Mouse (Mus musculus): ENCODE data around the gene Dctd.

The Dctd gene

DNA sequence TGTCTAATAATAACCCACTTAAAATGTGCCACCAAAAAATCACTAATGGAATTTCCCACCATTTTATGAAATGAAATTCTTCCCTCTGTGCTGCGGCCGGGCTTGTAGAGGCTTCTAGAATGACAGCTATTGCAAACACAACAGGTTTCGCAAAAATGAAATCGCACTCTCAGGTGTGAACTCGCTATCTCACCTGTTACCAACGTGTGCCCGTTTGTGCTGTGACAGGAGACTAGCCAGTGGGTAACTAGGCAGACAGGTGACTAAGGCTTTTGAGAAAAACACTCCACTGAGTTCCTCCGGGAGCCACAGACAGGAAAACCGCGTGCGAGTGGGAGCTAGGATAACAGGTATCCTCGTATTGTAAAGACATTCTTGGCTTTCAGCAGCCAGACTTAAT, at the start of gene Dctd:
Dctd (plus strand) TSS at position 301 of the 400 bp plus-strand sequence.
- no peak for DNase-seq

DNA sequence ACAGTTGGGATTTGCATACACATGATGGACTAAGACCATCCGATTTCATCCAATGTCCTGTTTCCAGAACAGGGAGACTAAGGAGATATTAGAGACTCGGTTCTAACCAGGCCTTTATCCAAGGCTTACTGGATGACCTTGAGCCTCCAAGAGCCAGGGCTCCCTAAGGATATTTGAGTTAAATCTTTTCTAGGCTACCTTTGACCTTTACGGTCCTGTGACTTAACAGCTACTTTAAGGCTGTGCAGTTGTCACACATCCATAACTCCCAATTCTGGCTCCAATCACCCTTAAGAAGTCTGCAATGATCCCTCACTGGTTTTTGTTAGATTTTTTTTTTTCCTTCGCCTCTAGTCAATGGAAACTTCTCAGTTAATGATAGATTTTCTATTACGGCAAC, 45.3 kb upstream of the Dctd start:
- no peak for DNase-seq

DNA sequence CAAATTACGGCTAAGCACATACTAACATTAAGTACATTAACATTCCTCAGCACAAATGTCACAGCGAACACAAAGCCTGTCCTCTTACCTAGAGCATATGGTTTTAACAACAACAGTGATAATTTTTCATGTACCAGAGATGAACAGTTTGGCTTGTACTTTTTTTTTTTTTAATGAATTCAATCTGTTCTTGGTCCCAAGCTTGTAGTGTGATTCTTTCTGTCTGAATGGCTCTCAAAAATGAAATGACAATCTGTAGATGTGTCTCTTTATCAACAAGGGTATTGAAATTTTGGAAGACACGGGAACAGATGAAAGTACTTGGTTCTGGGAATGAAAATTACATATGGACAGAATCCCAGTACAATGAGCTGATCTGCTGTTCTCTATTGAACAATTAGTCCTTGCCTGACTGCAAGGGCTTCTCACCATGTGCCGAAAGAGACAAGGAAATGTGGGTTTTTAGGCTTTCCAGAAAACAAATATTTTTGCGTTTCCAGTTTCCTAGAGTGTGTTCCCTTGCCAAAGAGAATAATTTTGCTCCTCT, 35.3 kb upstream of the Dctd start:
- DNase-seq = no peak

DNA sequence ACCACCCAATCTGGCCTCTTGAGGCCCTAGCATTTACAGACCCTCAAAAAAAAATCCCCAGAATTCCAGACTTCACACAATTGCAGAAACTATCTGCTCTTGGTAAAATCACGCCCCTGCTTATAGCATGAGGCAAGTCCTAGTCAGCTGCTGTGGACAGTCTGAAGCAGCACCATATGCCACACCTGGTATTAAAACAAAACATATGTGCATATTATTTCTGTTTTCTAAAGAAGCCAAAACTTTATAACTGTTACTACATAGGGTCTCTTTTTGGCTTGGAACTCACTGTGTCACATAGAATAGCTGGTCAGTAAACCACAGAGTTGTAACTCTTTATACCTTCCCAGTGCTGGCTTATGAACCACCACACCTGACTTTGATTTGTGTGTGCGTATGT, 24.7 kb upstream of the Dctd start:
- DNase-seq = no peak

DNA sequence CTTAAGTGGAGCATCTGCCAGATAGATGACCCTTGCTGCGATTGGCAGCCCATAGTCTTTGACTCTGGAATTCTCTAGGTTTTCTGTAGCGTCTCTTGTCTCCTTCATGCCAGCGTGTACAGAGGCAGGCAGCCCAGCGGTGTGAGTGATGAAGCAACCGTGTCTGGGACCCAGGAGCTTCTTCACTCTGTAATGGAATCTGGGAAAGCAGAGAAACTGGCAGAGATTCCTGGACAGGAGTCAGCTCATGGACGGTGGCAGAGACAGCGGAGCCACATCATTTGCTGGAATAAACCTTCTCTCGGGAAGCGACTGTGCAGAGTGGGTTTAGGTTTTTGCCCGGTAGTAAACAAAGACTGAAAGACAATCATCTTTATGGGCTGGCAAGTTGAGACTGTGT, 16.5 kb upstream of the Dctd start:
- DNase-seq = no peak

DNA sequence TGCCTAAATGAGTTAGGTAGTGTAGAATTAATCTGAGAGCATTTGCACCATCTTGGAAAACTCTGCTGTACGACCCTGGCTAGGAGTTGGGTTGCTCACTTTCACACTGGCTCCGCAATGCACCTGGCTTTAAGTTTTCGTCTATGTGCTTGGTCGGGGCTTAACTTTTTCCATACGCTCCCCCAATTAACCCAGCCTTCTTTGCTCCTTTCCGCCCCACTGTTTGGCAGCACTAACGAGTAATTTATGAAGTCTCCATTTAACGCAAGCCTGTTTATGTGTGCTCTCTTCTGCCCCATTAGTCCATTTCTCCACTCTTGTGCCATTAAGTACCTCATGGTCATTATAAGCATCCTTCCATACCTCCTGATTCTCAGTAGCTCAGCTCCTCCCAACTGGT, 8.2 kb upstream of the Dctd start:
- no peak for DNase-seq

DNA sequence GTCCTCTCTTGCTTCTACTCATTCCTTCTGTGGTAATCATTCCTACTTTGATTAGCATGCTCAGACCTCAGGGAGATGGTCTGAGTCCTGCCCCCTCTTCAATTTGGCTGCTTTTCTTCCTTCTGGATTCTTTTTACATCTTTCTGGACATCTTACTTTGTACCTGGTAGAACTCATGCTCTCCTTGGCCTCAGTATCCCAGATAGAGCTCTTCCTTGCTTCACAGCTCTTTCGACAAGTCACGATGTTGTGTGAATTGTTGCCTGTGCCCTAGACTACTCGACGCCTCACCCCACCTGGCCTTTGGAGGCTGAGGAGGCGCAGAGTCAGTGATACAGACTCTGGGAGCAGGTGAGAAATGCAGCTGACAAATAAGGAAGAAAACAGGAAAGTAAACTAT, 3.5 kb upstream of the Dctd start:
- DNase-seq = no peak

DNA sequence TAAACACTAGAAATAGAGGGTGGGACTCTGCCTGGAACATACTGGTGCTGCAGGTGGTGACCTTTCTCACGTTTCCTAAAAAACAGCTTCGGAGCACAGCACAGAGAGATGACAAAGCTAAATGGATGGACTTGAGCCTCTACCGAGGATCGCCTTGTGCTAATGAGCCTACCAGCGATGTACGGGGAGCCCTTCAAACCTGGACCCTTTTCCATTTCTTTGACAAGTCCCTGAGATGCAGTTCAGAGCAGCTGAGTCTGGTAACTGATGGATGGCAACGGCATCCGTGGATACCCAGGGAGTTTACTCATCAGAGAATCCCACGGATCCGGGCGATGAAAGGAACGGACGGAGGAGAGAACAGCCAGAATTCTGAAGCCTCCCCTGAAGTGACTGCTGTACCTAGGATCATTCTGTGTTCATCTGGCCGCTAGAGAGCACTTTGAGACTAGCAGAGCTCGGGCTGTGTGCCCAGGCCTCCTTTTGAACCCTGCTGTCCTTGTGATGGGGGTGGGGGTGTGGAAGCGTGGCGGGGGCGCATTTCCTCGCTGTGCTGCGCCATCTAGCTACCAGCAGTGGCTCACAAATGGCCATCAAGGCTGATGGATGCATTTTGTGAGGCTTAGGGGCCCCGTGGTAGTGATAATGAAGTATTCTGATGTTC, 1.6 kb upstream of the Dctd start:
- DNase-seq = peak; percentile 14 to 20

DNA sequence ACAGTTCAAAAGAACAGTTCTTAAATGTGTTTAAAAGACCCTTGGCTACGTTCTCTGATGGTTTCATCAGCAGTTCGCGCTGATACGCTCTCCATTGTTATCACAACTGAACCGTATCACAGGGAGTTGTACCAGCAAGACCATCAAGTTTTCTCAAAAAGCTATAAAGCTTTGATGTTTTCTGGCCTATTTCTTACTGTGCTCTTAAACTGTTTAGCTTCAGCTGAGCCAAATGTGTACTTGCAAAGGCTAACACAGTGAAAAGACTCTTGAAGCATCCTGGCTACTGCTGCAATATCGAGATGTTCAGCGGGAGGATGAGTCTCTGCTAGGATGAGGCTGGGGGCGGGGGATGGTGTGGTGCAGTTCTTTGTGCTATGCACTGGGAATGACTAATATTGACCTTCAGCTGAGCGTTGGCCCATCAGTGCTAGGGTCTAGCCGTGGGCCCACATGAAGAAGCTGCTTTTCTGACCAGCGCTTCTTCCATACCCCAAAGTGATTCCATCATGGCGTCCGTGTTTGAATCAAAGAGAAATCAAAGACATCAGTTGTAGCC, 732 bp upstream of the Dctd start:
- DNase-seq = no peak

DNA sequence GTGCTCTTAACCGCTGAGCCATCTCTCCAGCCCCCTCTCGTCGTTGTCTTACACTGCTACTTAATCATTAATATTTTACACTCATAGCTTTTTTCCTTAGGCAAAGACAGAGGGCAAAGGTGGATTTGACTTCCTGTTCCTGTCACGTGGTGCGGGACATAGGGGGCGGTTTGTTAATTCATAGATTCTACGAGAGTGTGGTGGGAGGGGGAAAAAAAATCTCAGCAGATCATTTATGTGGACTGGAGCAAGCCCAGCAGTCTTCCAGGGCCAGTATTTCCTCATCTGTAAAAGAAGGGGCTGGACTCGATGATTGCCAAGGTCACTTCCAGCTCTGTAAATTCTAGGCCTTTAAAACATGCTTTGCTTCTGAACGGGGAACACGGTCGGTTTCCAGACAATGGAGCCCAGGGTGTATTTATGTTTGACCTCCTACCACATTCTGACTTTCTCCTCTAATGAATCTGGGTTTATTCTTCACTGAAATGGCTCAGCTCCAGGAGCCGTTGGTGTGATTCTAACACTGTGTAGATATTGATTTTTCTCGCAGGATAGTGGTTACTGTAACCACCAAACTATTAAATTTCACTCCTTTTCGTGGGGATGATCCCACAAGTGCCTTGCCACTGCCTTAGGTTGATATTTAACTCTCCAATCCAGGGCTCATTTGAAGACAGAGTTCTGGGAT, 1.4 kb downstream of the Dctd start:
- no peak for DNase-seq

DNA sequence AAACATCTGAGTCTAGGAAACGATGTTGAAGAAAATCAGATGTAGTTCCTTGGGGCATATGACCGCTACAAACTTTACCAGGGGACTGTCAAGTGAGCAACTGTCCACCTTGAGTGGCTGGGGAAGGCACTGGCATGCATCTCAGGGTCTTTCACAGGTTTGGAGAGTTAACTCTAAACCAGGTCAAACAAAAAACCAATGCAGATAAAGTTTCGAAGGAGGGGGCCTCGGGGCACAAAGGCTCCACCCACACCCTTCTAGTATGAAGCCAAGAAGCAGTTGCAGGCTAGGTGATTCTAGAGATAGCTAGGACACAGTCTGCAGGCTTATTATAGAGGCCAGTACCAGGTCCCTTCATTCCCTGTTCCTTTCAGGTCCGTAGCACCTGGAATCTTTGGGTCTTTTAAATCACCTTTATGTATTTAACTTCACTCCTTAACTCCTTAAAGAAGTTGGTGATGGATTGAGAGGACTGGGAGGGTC, 10.5 kb downstream of the Dctd start:
- no peak for DNase-seq

DNA sequence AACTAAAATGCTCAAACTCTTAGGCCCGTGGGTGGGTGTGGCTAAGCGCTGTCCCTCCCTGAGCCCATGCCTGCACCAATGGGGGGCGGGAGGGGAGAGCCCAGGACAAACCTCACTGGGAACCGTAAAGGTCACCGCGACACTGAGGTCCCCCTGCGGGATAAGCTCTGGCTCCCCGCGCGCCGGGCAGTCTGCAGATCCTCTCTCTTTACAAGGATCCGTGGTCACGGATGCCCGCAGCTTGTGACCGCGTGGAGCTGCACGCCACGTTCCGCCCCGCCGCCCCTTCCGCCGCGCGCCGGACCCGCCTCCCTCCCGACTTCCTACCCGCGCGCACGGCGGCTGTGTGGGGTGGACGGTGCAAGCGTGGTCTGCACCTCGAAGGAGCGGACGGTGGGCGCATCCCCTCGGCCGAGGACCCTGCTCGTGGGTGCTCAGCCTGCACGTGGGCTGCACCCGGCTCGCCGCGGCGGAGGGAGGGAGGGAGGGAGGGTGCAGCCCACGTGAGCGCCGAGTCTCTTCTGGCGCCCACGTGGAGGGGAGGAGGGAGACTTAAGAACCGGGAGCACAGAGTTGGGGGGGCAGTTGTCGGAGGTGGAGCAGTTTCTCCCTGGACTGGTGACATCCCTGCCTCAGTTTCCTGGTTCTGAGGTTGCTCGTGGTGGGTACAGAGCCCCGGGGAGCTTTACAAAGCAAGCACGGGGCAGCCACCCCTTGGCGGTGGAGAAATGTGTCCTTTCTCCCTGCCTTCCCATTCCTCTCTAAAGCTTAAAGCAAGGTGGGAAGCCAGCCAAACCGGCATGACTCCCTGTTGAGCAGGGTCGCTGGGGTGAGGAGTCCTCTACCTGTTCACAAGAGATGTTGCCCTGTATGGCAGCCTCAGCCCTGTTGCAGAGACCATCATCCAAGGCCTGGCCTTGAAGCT, 11.2 kb downstream of the Dctd start:
- DNase-seq = peak; percentile 43 to 45

DNA sequence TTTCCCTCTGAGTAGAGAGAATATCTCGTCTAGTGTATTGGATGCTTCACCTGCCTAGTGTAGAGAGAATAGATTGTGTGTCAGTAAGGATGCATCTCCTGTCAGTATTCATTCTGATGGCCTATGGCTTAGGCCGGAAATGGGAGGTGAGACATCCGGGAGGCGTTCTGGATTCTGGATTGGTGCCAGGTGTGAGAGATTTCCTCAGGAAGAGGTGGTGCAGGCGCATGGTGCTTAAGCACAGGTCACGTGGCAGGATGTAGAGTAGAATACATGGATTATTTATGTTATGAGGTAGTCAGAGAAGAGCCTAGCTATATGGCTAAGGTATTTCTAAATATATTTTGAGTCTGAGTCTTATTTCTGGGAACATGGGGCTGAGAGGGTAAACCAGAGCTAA, 15.7 kb downstream of the Dctd start:
- DNase-seq = no peak

DNA sequence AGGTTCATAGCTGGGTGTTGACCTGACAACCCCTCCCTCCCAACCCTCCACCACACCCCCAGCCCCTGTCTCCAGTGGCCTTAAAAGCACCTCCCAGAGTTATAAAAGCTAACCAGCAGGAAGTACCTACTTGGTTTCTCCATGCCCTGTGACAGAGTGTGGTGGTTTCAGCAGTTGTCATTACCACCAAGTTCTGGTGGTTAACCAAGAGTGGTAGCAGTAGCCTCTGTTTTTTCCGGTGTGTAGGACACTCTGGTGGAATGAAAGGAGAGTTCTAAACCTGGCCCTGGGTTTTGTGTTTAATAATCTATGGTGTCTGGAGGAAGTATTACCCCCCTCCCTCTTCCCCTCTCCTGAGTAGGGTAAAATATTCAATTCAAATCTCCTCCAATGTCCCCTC, 24.1 kb downstream of the Dctd start:
- no peak for DNase-seq

DNA sequence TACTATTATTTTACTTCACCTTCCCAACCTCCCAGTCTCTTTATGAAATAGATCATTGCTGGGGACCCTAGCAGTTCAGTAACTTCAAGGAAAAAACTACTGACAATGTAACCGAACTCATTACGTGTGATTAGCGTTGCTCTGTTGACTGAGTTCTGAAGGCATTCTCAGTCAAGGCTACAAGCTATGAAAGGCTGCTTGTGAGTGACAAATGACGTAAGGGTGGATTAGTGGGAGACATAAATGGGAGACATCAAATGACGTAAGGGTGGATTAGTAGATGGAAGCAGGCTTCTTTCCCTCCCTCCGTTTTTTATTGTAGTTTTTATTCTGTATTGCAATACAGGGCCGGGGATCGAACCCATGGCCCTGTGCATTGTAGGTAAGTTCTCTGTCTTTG, 26.0 kb downstream of the Dctd start:
- DNase-seq = no peak

DNA sequence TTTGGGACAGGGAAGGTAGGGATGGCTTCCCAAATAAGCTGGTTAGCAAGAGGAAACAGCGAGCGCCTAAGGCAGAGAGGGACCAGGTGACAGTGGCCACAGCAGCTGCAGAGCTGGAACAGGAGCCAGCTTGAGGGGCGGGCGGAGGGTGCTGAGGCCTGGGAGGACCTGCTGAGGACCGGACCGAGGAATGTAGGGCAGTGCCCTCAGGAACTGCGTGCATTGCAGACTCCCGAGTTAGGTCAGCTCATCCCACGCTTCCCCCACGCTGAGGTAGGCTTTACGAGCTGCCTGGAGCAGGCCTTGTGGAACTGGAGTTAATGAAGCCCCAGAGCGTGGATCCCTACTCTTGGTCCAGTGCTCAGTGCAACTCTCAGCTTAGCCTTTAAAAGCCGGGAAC, 28.1 kb downstream of the Dctd start:
- no peak for DNase-seq

DNA sequence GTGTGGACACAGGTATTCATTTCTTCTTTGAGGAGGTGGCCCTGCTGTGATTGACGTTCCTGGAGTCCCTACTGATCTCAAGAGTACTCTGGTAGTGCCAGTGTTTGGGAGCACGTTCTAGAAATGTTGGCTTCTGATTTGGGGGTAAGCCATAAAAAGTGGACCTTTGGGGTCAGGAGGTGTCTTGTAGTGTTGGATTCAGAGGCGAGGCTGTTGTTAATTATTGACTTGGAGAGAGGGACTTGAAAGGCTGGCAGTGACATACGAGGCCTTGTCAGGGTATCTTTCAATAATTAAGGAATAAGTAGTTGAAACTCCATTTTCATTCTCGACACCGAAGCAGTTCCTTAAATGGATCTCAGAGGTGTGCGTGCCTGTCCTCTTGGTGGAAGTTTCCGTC, 31.4 kb downstream of the Dctd start:
- DNase-seq = no peak

DNA sequence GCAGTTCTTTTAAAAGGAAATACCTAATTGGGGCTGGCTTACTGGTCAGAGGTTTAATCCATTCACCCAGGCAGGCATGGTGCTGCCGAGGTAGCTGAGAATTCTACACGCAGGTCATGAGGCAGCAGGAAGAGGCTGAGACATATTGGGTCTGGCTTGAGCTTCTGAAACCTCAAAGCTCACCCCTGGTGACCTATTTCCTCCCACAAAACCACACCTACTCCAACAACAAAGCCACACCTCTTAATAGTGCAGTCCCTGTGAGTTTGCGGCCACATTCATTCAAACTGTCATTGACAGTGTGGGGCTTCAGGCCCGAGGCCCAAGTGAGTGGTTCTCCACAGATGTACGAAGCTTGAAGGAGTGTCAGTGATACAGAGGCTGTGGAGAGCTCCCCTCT, 34.4 kb downstream of the Dctd start:
- DNase-seq = no peak

DNA sequence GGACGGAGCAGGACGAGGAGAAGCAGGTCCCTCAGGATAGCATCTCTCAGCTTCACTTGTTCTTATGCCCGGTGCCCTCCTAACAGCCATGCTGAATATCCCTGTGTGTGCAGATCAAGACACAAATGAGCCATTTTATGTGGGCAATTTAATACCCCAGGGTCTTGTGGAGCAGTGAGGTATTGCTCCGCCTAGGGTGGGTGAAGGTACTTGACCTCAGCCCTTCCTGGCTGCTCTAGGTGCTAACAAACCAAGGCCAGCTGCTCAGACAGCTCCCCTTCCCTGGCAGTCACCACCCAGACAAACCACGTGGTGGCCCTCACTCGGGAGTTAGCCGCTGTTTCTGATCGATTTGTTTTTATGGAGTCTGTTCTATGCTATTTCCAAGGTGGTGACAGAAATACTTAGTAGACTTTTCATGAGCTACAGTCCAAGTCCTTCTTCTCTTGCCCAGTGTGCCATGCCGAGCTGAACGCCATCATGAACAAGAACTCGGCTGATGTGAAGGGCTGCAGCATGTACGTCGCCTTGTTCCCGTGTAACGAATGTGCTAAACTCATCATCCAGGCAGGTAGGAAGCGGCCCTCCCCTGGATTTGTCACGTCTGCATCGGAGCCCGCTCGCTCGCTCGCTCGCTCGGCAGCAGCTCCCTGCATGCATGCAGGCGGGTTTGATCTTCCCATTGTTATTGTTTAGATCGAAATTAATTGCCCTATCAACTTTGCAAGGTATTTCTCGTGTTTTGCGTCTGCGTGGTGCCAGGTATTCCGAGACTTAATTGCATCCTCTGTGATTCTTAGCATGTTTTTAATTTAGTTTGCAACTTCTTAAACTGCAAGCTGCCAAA, 38.1 kb downstream of the Dctd start:
- no peak for DNase-seq

DNA sequence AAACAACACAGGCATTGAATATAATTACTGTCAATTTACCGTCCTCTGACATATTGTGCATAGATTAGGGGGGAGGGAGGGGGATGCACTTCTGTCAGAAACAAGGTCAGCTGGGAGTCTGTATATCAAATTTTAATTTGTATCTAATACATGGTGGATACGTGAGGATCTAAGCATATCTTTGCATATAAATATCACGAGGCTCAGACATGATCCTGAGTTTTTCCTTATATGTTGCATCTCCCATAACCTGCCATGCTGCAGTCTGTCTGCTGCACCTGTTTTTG, 38.7 kb downstream of the Dctd start:
- no peak for DNase-seq

DNA sequence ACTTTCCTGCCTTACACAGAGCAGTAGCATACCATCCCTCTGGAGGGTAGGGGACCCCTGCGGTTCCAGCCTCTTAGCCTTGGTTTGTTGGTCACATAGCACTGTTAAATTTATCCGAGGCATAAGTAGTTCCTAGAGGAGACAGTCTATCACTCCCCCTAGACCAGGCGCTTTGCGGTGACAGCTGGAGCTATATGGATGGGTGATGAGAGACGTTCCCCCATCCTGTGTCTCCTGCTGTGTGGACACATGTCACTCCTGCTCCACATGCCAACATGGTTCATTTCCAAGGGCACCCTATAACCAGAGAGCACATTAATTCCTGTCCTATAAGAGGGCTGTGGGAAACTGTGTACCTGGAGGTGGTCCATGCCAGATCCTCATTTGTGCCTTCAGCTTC, 42.1 kb downstream of the Dctd start:
- no peak for DNase-seq

DNA sequence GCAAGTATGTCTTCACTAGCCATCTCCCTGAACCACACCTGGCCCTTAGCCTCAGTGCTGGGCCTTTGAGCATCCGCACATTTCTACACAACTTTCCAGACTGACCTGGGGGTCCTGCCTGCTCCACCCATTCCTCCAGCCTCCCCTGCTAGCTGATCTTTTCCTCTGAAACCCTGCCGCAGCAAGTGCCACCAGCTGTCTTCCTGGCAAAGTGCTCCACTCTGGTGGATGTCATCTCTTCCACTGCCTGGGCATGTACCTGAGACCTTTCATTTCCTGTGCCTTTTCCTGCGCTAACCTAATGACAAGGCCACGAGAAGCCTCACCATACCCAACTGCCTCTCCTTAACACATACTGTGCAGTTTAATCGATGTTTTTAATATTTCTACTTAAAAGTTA, 46.9 kb downstream of the Dctd start:
- no peak for DNase-seq

Measured in thymus, postnatal 36 days (tissue).